Mouse (Mus musculus) hindbrain, embryonic 14.5 days (tissue): ENCODE data around the gene Map2k6. TPM values are rescaled to one million over a fixed set of nuclear protein-coding genes. Genes with fewer than 3 reads are reported as not detected.

Source experiments
- ATAC-seq: fragments of 200-750 bp; cut with Nextera tagmentation; 2 replicates; pipeline ENCODE4 v1.8.0; 2017; ENCODE audit warnings: moderate number of reproducible peaks, mild to moderate bottlenecking, moderate TSS enrichment, moderate library complexity; ENCODE audit not compliant: low FRiP score
- DNase-seq: peaks from one replicate; pipeline ENCODE4 v3.0.0-alpha.2; 2015; ENCODE audit warnings: low spot score
- H3K27ac ChIP-seq: fragments of 300-500 bp; sonication (generic); 2 replicates; pipeline ENCODE4 v1.5.1; 2014; ENCODE audit warnings: mild to moderate bottlenecking, moderate library complexity
- H3K27me3 ChIP-seq: fragments of 300-500 bp; sonication (generic); 2 replicates; pipeline ENCODE4 v1.6.1; 2014; ENCODE audit warnings: mild to moderate bottlenecking, low read length, mixed read lengths; ENCODE audit not compliant: control insufficient read depth, insufficient read depth
- H3K36me3 ChIP-seq: fragments of 300-500 bp; sonication (generic); replicated peaks from 2 replicates; pipeline ENCODE4 v1.6.1; 2014; ENCODE audit not compliant: control insufficient read depth, insufficient read depth
- H3K4me1 ChIP-seq: fragments of 300-500 bp; sonication (generic); replicated peaks from 2 replicates; pipeline ENCODE4 v1.6.1; 2014; ENCODE audit warnings: antibody characterized with exemption, low read length, mixed read lengths; ENCODE audit not compliant: control insufficient read depth, insufficient read depth
- H3K4me2 ChIP-seq: fragments of 300-500 bp; sonication (generic); replicated peaks from 2 replicates; pipeline ENCODE4 v1.6.1; 2014; ENCODE audit warnings: mild to moderate bottlenecking, moderate library complexity
- H3K4me3 ChIP-seq: fragments of 300-500 bp; sonication (generic); replicated peaks from 2 replicates; pipeline ENCODE4 v1.5.1; 2014; ENCODE audit warnings: mild to moderate bottlenecking, low read length
- H3K9ac ChIP-seq: fragments of 300-500 bp; sonication (generic); 2 replicates; pipeline ENCODE4 v1.6.1; 2014
- H3K9me3 ChIP-seq: fragments of 300-500 bp; sonication (generic); 2 replicates; pipeline ENCODE4 v1.6.1; 2016; ENCODE audit warnings: low read length; ENCODE audit not compliant: control insufficient read depth
- WGBS: fragments of 180-500 bp; shearing (Covaris S2); extraction: QIAGEN DNeasy Blood & Tissue Kit; methylation state at CpG from one replicate; pipeline ENCODE4 v1.1.7; 2014; 5-methylcytosine and 5-hydroxymethylcytosine counted together
- polyA plus RNA-seq: library from polyadenylated mRNA; unstranded; fragments of >200 nt; fragmentation: Nextera tagmentation; extraction: Ambion mirVana; gene quantifications from 2 replicates; pipeline ENCODE4 v1.2.1, GENCODE M21; 2014

The Map2k6 gene
- polyA plus RNA-seq, 1 experiment from 2014 or later: 28.3 TPM

DNA sequence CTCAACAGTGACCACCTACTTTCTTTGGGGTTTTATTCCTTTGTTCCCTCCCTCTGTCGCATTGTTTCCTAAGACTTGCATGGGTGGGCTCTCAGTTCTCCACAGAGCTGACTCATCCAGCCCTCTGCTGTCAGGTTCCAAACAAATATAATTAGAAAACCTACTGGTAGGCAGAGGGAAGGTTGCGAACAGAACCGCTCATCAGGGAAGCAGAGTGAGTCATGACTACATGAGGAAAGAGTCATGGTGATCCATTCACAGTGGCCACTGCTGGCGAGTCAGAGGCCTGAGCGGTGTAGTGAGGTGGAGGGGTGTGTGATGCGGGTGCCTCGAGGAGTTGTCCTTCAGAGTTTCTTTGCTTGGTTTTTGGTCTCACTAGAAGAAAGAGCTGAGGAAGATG lies 112.5 kb downstream of the Map2k6 start:
- no peak for ATAC-seq

DNA sequence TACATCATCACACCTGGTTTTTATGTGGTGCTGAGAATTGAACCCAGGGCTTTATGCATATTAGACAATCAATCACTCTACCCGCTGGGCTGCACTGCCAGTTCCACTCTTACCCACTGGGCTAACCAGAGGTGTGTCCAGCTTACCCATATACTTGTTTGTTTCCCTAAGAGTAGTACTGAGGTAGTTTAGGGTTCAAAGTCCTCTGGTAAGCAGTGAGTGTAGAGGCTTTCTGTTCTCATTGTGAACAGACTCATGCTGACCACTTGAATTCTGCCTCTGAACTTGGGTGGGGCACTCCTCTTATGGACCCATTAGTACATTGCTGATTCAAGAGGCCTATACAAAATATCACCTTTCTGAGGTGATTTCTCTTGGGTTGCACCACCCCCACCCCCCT lies 119.7 kb downstream of the Map2k6 start:
- no peaks in the 10 kb centered on the region for H3K9me3 ChIP-seq
- ATAC-seq (no peak), DNase-seq (no peak)
- 94% methylated on average over 1 of the region's 1 CpGs for WGBS
- H3K27me3 ChIP-seq: no peaks in the 10 kb centered on the region
- 0 out of 2 replicates have a peak, but pooled peaks cover 13% of the 10 kb centered on the region for H3K36me3 ChIP-seq
- no peak overlapping the region for H3K4me3 ChIP-seq
- H3K4me1 ChIP-seq: no peaks in the 10 kb centered on the region
- no peak overlapping the region for H3K4me2 ChIP-seq
- H3K27ac ChIP-seq: no peak overlapping the region
- no peak overlapping the region for H3K9ac ChIP-seq

More for the DNA sequence above, 112.5 kb downstream of the Map2k6 start:
- no peak overlapping the region for H3K27ac ChIP-seq
- no peak overlapping the region for H3K4me3 ChIP-seq
- H3K9ac ChIP-seq: no peak overlapping the region
- peaks cover 29% of the 10 kb centered on the region for H3K36me3 ChIP-seq
- WGBS: 90% methylated on average over 7 of the region's 7 CpGs
- no peaks in the 10 kb centered on the region for H3K4me1 ChIP-seq
- H3K27me3 ChIP-seq: no peaks in the 10 kb centered on the region
- H3K9me3 ChIP-seq: no peaks in the 10 kb centered on the region
- DNase-seq: no peak
- no peak overlapping the region for H3K4me2 ChIP-seq

DNA sequence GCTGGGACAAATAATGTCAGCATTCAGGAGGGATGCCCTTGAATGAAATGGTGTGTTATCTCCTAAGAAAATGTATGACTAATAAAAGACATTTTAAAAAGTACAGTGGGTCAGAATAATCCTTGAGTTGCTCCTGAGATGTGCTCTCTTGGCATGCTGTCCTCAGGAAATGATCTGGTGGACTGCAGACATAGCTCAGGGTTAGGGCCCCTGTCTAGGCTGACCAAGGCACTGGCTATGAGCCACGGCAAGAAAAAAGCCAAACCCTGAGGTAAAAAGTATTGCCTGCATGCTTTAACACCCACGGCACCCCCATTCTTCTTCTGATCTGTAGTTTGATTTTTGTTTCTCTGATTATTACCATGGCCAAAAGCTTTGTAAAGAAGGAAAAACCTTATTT lies 124.0 kb downstream of the Map2k6 start:
- Histone ChIP-seq H3K36me3 (0 out of 2 replicates have a peak, but pooled peaks cover 10% of the 10 kb centered on the region), H3K4me1 (no peaks in the 10 kb centered on the region), H3K27ac (no peak overlapping the region), H3K27me3 (no peaks in the 10 kb centered on the region), H3K9me3 (no peaks in the 10 kb centered on the region), H3K9ac (no peak overlapping the region), H3K4me2 (no peak overlapping the region), H3K4me3 (no peak overlapping the region)
- 97% methylated on average over 2 of the region's 2 CpGs for WGBS
- DNase-seq (no peak), ATAC-seq (no peak)

DNA sequence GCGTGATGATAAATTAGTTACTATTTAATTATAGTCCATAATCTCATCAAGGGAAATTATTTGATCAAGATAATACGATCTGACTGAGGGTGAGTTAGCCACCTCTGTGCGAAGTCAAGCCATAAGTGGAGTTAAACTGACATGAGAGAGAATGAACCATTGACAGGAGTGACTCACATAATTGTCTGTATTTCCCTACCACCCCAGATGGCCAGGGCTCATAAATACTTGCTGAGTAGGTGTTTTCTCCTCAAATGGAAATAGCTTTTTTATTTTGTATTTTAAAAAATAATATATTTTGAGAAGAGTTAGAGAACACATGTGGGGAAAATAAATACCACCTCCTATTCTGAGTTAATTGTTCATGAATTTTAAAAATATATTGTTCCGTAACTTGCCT lies 127.2 kb downstream of the Map2k6 start:
- no peak overlapping the region for H3K9ac ChIP-seq
- no peak for DNase-seq
- H3K36me3 ChIP-seq: no peaks in the 10 kb centered on the region
- no peak overlapping the region for H3K4me3 ChIP-seq
- ATAC-seq: no peak
- H3K4me1 ChIP-seq: no peaks in the 10 kb centered on the region
- H3K27ac ChIP-seq: no peak overlapping the region
- H3K9me3 ChIP-seq: no peaks in the 10 kb centered on the region
- no peak overlapping the region for H3K4me2 ChIP-seq
- no peaks in the 10 kb centered on the region for H3K27me3 ChIP-seq
- WGBS: 91% methylated on average over 4 of the region's 4 CpGs

DNA sequence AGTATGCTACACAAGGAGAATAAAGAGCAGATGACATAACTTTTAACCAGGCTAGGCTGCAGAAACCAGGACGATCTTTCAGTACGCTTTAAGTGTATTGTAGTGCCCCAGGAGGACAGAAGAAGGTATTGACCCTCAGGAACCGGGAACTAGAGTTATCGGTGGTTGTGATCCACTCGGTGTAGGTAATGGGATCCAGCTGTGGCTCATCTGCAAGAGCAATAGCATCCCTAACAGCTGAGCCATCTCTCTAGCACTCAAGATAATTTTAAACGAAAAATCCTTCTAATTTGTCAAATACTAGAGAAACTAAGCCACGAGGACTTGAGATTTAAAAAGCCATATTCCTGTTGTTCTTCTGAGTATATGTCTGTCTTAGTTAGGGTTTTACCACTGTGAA lies 132.2 kb downstream of the Map2k6 start:
- WGBS: 81% methylated on average over 7 of the region's 7 CpGs
- Histone ChIP-seq H3K4me3 (no peak overlapping the region), H3K9me3 (no peaks in the 10 kb centered on the region), H3K4me2 (no peak overlapping the region), H3K27ac (no peak overlapping the region), H3K27me3 (no peaks in the 10 kb centered on the region), H3K9ac (no peak overlapping the region), H3K36me3 (no peaks in the 10 kb centered on the region), H3K4me1 (no peaks in the 10 kb centered on the region)
- DNase-seq: no peak
- ATAC-seq: no peak

DNA sequence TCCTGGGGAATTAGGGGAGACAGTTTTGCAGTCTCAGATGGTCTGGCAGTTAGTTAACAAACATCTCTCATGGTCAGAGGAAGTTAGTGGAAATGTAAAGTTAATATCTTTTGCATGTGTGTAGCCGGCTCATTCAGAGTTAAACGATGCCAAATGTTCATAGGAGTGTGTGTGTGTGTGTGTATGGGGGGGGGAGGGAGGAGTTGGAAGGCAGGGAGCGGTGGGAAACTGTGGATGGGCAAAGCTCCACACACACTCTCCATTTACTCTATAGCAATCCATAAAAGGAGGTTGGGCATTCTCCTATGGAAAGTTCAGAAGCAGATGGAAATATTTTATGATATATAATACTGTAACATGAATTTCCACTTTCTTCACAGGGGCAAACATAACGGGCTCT lies 135.9 kb downstream of the Map2k6 start:
- Histone ChIP-seq H3K4me3 (no peak overlapping the region), H3K27me3 (no peaks in the 10 kb centered on the region), H3K9me3 (no peaks in the 10 kb centered on the region), H3K27ac (no peak overlapping the region), H3K4me2 (no peak overlapping the region), H3K9ac (no peak overlapping the region), H3K4me1 (no peaks in the 10 kb centered on the region), H3K36me3 (no peaks in the 10 kb centered on the region)
- WGBS: 82% methylated on average over 4 of the region's 4 CpGs
- DNase-seq: no peak
- no peak for ATAC-seq

DNA sequence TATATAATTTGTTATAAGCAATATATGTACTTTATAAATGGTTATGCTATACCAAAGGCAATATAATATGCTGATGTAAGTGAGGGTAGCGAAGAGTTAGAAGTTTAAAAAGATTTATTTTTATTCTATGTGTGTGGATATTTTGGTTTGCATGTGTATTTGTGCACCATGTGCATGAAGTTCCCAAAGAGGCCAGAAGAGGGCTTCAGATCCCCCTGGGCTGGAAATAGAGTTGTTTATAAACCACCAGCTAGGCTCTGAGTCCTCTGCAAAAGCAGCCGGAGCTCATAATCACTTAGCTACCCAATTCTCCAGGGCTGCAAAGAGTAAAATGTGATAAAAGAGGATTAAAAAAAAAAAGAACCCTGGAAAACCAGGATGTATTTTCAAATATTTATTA lies 137.6 kb downstream of the Map2k6 start:
- no peak for ATAC-seq
- Histone ChIP-seq H3K4me2 (no peak overlapping the region), H3K27ac (no peak overlapping the region), H3K36me3 (no peaks in the 10 kb centered on the region), H3K4me1 (no peaks in the 10 kb centered on the region), H3K4me3 (no peak overlapping the region), H3K9me3 (no peaks in the 10 kb centered on the region), H3K9ac (no peak overlapping the region), H3K27me3 (no peaks in the 10 kb centered on the region)
- 93% methylated on average over 2 of the region's 2 CpGs for WGBS
- no peak for DNase-seq

DNA sequence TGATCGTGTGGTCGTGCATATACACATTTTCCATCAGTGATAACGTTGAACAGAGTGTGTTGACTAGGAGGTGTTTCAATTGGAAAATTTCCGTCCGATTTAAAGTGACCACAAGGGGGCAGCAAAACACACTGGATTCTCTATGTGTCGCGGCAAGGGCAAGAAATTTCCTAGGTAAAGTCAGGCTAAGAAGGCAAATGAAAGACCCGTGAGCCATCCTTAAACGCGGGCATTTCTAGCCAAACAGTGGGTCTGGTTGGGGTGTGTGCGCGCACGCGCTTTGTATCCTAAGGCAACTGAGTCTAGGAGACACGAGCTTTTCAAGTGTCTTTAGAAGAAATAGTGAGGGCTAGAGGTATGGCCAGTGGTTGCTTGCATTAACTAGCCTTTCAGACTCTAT lies 138.7 kb downstream of the Map2k6 start:
- no peaks in the 10 kb centered on the region for H3K4me1 ChIP-seq
- DNase-seq (peak; percentile 94), ATAC-seq (0 out of 2 replicates have a peak, but pooled peaks have one; percentile 31)
- H3K9me3 ChIP-seq: no peaks in the 10 kb centered on the region
- no peak overlapping the region for H3K4me3 ChIP-seq
- no peak overlapping the region for H3K27ac ChIP-seq
- peak overlapping the region; percentile 41 for H3K4me2 ChIP-seq
- no peaks in the 10 kb centered on the region for H3K36me3 ChIP-seq
- H3K27me3 ChIP-seq: no peaks in the 10 kb centered on the region
- 9% methylated on average over 15 of the region's 15 CpGs for WGBS
- H3K9ac ChIP-seq: no peak overlapping the region

DNA sequence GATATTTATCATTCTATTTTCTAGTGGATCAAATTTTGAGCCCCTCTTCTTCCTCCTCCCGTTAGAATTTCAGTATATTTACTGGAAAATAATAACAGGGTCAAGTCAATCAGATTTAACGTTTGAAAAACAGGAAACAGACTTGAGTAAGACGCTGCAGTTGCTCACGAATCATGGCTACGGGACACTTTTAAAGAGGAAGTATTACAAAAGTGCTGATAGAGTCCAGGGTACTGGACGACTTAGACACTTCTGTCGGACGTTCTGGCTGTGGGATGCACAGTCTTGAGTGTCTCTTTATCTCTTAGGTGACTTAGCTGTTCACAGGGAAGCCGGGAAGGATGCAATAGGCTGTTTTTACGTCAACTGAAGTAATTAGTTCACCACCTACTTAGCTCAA lies 139.3 kb downstream of the Map2k6 start:
- no peak overlapping the region for H3K4me2 ChIP-seq
- WGBS: 84% methylated on average over 10 of the region's 10 CpGs
- no peak overlapping the region for H3K9ac ChIP-seq
- H3K27ac ChIP-seq: no peak overlapping the region
- no peaks in the 10 kb centered on the region for H3K27me3 ChIP-seq
- H3K36me3 ChIP-seq: no peaks in the 10 kb centered on the region
- no peaks in the 10 kb centered on the region for H3K9me3 ChIP-seq
- no peaks in the 10 kb centered on the region for H3K4me1 ChIP-seq
- ATAC-seq (no peak), DNase-seq (no peak)
- no peak overlapping the region for H3K4me3 ChIP-seq

DNA sequence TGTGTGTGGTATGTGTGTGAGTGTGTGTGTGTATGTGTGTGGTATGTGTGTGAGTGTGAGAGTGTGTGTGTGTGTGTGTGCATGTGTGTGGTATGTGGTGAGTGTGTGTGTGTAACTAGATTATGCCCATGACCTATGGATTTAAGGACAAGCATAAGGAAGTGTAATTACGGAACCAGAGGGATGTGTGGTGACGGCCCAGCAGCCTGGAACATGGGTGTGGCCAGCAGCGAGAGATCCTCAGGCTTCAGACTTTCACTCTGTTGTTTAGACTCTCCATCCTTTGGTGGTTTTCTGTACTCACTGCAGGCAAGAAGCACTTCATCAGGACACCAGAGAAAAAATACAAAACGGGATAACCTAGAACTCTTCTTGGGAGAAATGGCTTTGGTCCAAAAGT lies 143.0 kb downstream of the Map2k6 start:
- H3K4me1 ChIP-seq: no peaks in the 10 kb centered on the region

More for the DNA sequence above, 143.0 kb downstream of the Map2k6 start:
- Histone ChIP-seq H3K27me3 (no peaks in the 10 kb centered on the region), H3K9ac (no peak overlapping the region), H3K36me3 (no peaks in the 10 kb centered on the region), H3K4me3 (no peak overlapping the region), H3K4me2 (no peak overlapping the region), H3K9me3 (no peaks in the 10 kb centered on the region), H3K27ac (no peak overlapping the region)
- DNase-seq (no peak), ATAC-seq (no peak)
- 92% methylated on average over 4 of the region's 4 CpGs for WGBS
